Mouse (Mus musculus) ES-E14 (cell line): Measurements from ENCODE around the gene 4930519P11Rik. TPM values are rescaled to one million over a fixed set of nuclear protein-coding genes. Genes with fewer than 3 reads are reported as not detected.

Source experiments
- DNase-seq: peaks from one replicate; pipeline ENCODE4 v3.0.0-alpha.2; 2013; ENCODE audit warnings: low read depth, low spot score
- H3K27ac ChIP-seq: 2 replicates; pipeline ENCODE4 v1.5.1; 2012; ENCODE audit warnings: low read depth, mild to moderate bottlenecking, low read length, moderate library complexity, mixed read lengths; ENCODE audit not compliant: poor library complexity, insufficient read depth, severe bottlenecking
- H3K36me3 ChIP-seq: 2 replicates; pipeline ENCODE4 v1.6.1; 2012; ENCODE audit warnings: mild to moderate bottlenecking, low read length, moderate library complexity, mixed read lengths; ENCODE audit not compliant: control insufficient read depth, poor library complexity, insufficient read depth, severe bottlenecking
- H3K4me1 ChIP-seq, 2 experiments: fragments of 150-350 bp in 1 of 2; sonication (generic) in 1 of 2; 2 replicates each; pipeline ENCODE4 v1.6.1; 2012; ENCODE audit warnings: low read length in 2 of 2, mild to moderate bottlenecking in 1 of 2, mixed read lengths in 1 of 2; ENCODE audit not compliant: control insufficient read depth in 2 of 2, insufficient read depth in 2 of 2, poor library complexity in 1 of 2
- H3K4me3 ChIP-seq, 2 experiments: fragments of 150-350 bp in 1 of 2; sonication (generic) in 1 of 2; 2 replicates each; pipeline ENCODE4 v1.5.1; 2012; ENCODE audit warnings: low read length in 2 of 2, low read depth in 1 of 2, mild to moderate bottlenecking in 1 of 2, mixed read lengths in 1 of 2; ENCODE audit not compliant: insufficient read depth in 1 of 2, poor library complexity in 1 of 2, severe bottlenecking in 1 of 2
- H3K9ac ChIP-seq: 2 replicates; pipeline ENCODE4 v1.6.1; 2012; ENCODE audit warnings: low read depth, mild to moderate bottlenecking, low read length, mixed read lengths; ENCODE audit not compliant: poor library complexity, insufficient read depth, severe bottlenecking
- H3K9me3 ChIP-seq: fragments of 150-350 bp; sonication (generic); 2 replicates; pipeline ENCODE4 v1.6.1; 2012; ENCODE audit warnings: low read depth, mild to moderate bottlenecking, low read length; ENCODE audit not compliant: control insufficient read depth, insufficient read depth
- CHD2 ChIP-seq: IDR thresholded peaks from 2 replicates; pipeline ENCODE4 v1.6.1; 2014; ENCODE audit warnings: mild to moderate bottlenecking, low read depth, low read length, inconsistent platforms
- HCFC1 ChIP-seq: IDR thresholded peaks from 2 replicates; pipeline ENCODE4 v1.6.1; 2012; ENCODE audit warnings: low read length, inconsistent platforms, borderline replicate concordance; ENCODE audit not compliant: insufficient read depth
- MAFK ChIP-seq: IDR thresholded peaks from 2 replicates; pipeline ENCODE4 v1.6.1; 2014; ENCODE audit warnings: mild to moderate bottlenecking, low read depth, low read length, inconsistent platforms; ENCODE audit not compliant: insufficient read depth
- ZC3H11A ChIP-seq: IDR thresholded peaks from 2 replicates; pipeline ENCODE4 v1.6.1; 2012; ENCODE audit warnings: low read depth, mild to moderate bottlenecking, inconsistent platforms, low read length, borderline replicate concordance
- ZNF384 ChIP-seq: IDR thresholded peaks from 2 replicates; pipeline ENCODE4 v1.6.1; 2012; ENCODE audit warnings: low read depth, low read length, inconsistent platforms
- in situ Hi-C, 2 experiments: fragments of 600-800 bp; cut with MboI; formaldehyde crosslinking; loops; one replicate each; pipeline ENCODE4 v1.15.1; 2025; ENCODE audit warnings: low sequenced_read_pairs in 2 of 2, inconsistent platforms in 1 of 2; ENCODE audit not compliant: unreplicated experiment in 2 of 2
- total RNA-seq: library from RNA; depleted of rRNA; stranded (reverse); fragments of 300-350 nt; gene quantifications from 2 replicates; pipeline ENCODE4 v1.2.3, GENCODE M21; 2012

The 4930519P11Rik gene
- total RNA-seq, 1 experiment = 0.67 TPM

DNA sequence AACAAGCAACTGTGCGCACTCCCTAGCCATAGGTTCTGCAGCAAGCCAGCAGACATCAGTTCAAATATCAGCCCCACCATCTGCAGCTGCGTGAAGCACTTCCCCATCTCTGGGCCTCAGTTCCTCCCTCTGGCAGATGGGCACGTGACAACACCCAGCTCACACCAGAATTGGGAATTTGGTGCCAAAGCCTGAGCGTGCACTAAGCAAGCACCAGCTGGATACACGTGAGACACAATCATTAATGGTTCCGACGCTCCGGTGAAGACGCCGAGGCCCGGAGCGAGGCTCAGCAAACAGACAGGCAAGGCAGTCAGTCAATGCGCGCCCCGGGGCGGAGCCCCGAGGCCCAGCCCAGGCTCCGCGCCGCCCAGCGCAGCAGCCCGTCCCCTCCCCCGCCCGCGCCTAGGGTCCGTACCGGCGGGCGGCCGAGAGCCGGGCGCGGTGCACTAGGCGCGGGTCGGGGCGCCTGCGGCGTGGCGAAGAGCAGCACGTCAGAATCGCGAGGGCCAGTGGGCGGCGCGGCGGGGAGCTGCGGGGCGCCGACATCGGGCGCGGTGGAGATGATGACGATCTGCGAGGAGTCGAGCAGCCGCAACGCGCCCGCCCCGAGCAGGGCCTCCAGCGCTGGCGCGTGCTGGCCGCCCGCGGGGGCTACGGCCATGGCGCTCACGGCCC, 44.0 kb downstream of the 4930519P11Rik start:
- in situ Hi-C loops = no loop called here
- no peaks in the 10 kb centered on the region for H3K9me3 ChIP-seq
- H3K36me3 ChIP-seq = peaks cover 2% of the 10 kb centered on the region; the same call in 1 of the 2 replicates
- peak overlapping the region; percentile 93 for H3K9ac ChIP-seq
- H3K4me3 ChIP-seq = peak overlapping the region; percentile 91 to 95
- TF ChIP-seq HCFC1 (no peak), ZC3H11A (no peak), MAFK (no peak), ZNF384 (no peak), CHD2 (no peak)
- H3K27ac ChIP-seq = peak overlapping the region; percentile 85
- peaks cover 11 to 29% of the 10 kb centered on the region in 2 experiments for H3K4me1 ChIP-seq
- DNase-seq = no peak

DNA sequence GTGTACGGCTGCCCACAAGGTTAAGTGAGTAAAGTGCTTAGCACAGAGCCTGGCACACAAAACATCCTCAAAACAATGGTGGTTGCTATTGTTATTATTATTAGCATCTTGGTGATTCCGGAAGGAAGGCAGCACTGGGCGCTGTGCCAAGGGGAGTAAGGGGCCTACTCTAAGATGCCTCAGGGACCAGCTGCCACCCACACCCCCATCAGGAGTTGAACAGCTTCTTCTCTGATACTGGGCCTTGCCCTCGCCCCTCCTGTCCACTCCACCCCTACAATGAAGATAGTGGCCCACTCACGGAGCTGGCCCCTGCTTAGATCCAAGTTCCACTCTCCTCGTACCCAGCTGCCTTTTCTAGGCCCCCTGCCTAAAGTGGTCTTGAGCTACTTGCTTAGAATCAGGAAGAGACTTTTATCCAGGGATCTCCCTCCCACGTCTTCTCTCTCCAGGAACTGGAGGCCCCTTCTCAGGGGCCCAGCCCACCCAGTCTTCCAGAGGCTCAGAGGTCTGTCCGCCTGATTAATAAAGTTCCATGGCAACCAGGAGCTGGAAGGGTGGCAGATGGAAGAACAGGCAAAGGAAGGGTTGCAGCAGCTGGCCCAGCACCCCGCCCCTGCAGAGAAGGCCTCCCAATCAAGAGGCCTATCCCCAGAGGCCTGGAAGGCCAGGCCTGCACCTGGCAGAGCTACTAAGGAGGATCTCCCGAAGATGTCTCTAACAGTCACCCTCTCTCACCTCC, 44.7 kb downstream of the 4930519P11Rik start:
- peaks cover 2% of the 10 kb centered on the region; the same call in 1 of the 2 replicates for H3K36me3 ChIP-seq
- TF ChIP-seq CHD2 (no peak), ZC3H11A (no peak), ZNF384 (no peak), HCFC1 (no peak), MAFK (no peak)
- H3K4me1 ChIP-seq = peaks cover 11 to 30% of the 10 kb centered on the region in 2 experiments
- peak overlapping the region; percentile 5; the same call in 1 of the 2 replicates for H3K27ac ChIP-seq
- no peak for DNase-seq
- H3K4me3 ChIP-seq = peak overlapping the region; percentile 91 to 95
- peak overlapping the region; percentile 93 for H3K9ac ChIP-seq
- H3K9me3 ChIP-seq = no peaks in the 10 kb centered on the region
- in situ Hi-C loops = no loop called here

DNA sequence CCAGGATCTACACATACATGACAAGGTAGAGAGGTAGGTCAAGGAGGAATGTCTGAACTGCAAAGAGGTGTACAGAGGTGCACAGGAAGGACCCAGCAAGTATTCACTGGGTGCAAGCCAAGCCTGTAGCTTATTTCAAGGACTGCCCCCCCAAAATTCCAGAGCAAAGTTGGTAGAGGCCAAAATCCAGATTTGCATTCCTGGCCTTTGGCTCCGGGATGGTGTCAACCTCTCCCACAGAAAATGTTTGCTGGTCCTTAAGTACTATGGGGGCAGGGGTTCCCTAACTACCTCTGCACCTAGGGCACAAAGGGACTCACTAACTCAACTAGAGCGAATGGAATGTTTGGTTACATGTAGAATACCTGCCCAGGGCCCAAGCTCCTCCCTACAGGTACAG, 45.5 kb downstream of the 4930519P11Rik start:
- DNase-seq = no peak
- in situ Hi-C loops = no loop called here
- H3K4me3 ChIP-seq = peak overlapping the region; percentile 91 to 95
- no peak for TF ChIP-seq ZC3H11A
- TF ChIP-seq MAFK = no peak
- TF ChIP-seq CHD2 = no peak
- no peak for TF ChIP-seq HCFC1
- TF ChIP-seq ZNF384 = no peak
- H3K9ac ChIP-seq = no peak overlapping the region; the same call in 1 of the 2 replicates
- peaks cover 9 to 30% of the 10 kb centered on the region in 2 experiments for H3K4me1 ChIP-seq
- H3K9me3 ChIP-seq = no peaks in the 10 kb centered on the region
- H3K36me3 ChIP-seq = peaks cover 5% of the 10 kb centered on the region; the same call in 1 of the 2 replicates
- H3K27ac ChIP-seq = no peak overlapping the region

DNA sequence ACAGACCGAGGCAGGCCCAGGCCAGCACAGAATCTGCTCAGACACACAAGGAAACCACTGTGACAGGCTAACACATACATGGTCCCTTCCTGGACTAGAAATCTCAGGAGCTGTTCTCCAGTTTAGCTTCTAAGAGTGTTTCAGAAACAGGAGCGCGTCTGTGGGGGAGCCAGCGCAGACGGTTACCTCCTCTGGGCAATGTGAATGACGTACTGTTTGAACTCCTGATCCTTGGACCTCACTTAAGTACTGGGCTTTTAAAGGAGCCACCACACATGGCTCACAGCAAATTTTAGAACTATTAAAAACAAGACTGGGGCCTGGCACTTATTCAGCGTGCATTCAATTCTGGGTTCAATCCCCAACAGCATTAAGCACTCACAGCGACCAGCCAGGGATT, 46.6 kb downstream of the 4930519P11Rik start:
- TF ChIP-seq MAFK = no peak
- TF ChIP-seq CHD2 = no peak
- TF ChIP-seq HCFC1 = no peak
- TF ChIP-seq ZNF384 = no peak
- no peak for DNase-seq
- Histone ChIP-seq H3K36me3 (peaks cover 7% of the 10 kb centered on the region; the same call in 1 of the 2 replicates), H3K9me3 (no peaks in the 10 kb centered on the region), H3K9ac (no peak overlapping the region), H3K4me1 (peaks cover 9 to 27% of the 10 kb centered on the region in 2 experiments), H3K4me3 (no peak overlapping the region), H3K27ac (no peak overlapping the region)
- in situ Hi-C loops = no loop called here

DNA sequence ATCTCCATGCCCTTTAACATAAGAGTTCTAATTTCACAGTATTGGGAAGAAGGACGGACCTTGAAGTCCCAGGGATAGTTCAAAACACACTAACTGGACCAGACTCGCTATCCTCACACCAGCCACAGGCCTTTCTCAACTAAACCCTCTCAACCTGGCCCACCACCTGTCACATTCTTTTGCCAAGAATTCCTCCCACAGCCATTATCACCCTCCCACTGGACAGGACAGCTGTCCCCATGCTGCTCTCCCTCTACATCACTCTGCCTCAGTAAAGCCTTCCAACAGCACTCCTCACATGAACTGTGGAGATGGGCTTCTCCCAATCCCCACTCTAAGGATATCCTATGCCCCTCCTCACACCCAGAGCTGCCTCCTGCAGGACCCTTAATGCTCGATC, 47.7 kb downstream of the 4930519P11Rik start:
- H3K9me3 ChIP-seq = no peaks in the 10 kb centered on the region
- peaks cover 15% of the 10 kb centered on the region for H3K36me3 ChIP-seq
- H3K4me3 ChIP-seq = no peak overlapping the region
- in situ Hi-C loops = no loop called here
- H3K9ac ChIP-seq = no peak overlapping the region
- no peak overlapping the region for H3K27ac ChIP-seq
- H3K4me1 ChIP-seq = peaks cover 4 to 20% of the 10 kb centered on the region in 2 experiments; a peak in 3 of 4 replicates
- TF ChIP-seq ZNF384 = no peak
- no peak for TF ChIP-seq ZC3H11A
- TF ChIP-seq MAFK = no peak
- no peak for TF ChIP-seq HCFC1
- TF ChIP-seq CHD2 = no peak
- no peak for DNase-seq
